Mouse (Mus musculus) heart, embryonic 11.5 days (tissue): ENCODE results near the gene Arpp19. TPM values are rescaled to one million over a fixed set of nuclear protein-coding genes. Genes with fewer than 3 reads are reported as not detected.

Experiments
- ATAC-seq: fragments of 200-750 bp; cut with Nextera tagmentation; replicated peaks from 2 replicates; pipeline ENCODE4 v1.8.0; 2017; ENCODE audit warnings: moderate library complexity; ENCODE audit not compliant: insufficient number of reproducible peaks, low FRiP score, low TSS enrichment
- H3K27ac ChIP-seq: fragments of 300-500 bp; sonication (generic); 2 replicates; pipeline ENCODE4 v1.5.1; 2014; ENCODE audit warnings: mild to moderate bottlenecking, low read depth, low read length
- H3K27me3 ChIP-seq: fragments of 300-500 bp; sonication (generic); 2 replicates; pipeline ENCODE4 v1.6.1; 2014; ENCODE audit warnings: mild to moderate bottlenecking, low read length, mixed read lengths; ENCODE audit not compliant: control insufficient read depth, insufficient read depth
- H3K36me3 ChIP-seq: fragments of 300-500 bp; sonication (generic); 2 replicates; pipeline ENCODE4 v1.6.1; 2014; ENCODE audit warnings: mild to moderate bottlenecking, low read length, moderate library complexity, mixed read lengths; ENCODE audit not compliant: control insufficient read depth, insufficient read depth
- H3K4me1 ChIP-seq: fragments of 300-500 bp; sonication (generic); 2 replicates; pipeline ENCODE4 v1.6.1; 2014; ENCODE audit warnings: low read length; ENCODE audit not compliant: control insufficient read depth, insufficient read depth
- H3K4me2 ChIP-seq: fragments of 300-500 bp; sonication (generic); 2 replicates; pipeline ENCODE4 v1.6.1; 2014; ENCODE audit warnings: mild to moderate bottlenecking, moderate library complexity
- H3K4me3 ChIP-seq: fragments of 300-500 bp; sonication (generic); 2 replicates; pipeline ENCODE4 v1.5.1; 2014; ENCODE audit warnings: low read depth, low read length
- H3K9ac ChIP-seq: fragments of 300-500 bp; sonication (generic); 2 replicates; pipeline ENCODE4 v1.6.1; 2014; ENCODE audit warnings: mild to moderate bottlenecking, low read depth, low read length, moderate library complexity
- H3K9me3 ChIP-seq: fragments of 300-500 bp; sonication (generic); replicated peaks from 2 replicates; pipeline ENCODE4 v1.6.1; 2016; ENCODE audit warnings: low read length; ENCODE audit not compliant: control insufficient read depth
- WGBS: fragments of 180-500 bp; shearing (Covaris S2); extraction: QIAGEN DNeasy Blood & Tissue Kit; methylation state at CpG from one replicate; pipeline ENCODE4 v1.1.7; 2014; ENCODE audit not compliant: insufficient replicate concordance; 5-methylcytosine and 5-hydroxymethylcytosine counted together
- polyA plus RNA-seq: library from polyadenylated mRNA; unstranded; fragments of >200 nt; fragmentation: Nextera tagmentation; extraction: Ambion mirVana; gene quantifications from 2 replicates; pipeline ENCODE4 v1.2.1, GENCODE M21; 2014

Arpp19 gene
- polyA plus RNA-seq, 1 experiment from 2014 or later = 262 TPM

GRCm38 (mm10) chr9:75002262-75002661 lies 35.2 kb upstream of the Arpp19 start:
- H3K36me3 ChIP-seq = no peaks in the 10 kb centered on the region
- no peak for ATAC-seq
- H3K4me3 ChIP-seq = no peak overlapping the region
- no peak overlapping the region for H3K9ac ChIP-seq
- WGBS = 65% methylated on average over 3 of the region's 3 CpGs
- no peak overlapping the region for H3K27ac ChIP-seq
- no peaks in the 10 kb centered on the region for H3K9me3 ChIP-seq
- H3K4me2 ChIP-seq = no peak overlapping the region
- no peaks in the 10 kb centered on the region for H3K27me3 ChIP-seq
- H3K4me1 ChIP-seq = no peaks in the 10 kb centered on the region; the same call in 1 of the 2 replicates

- Histone ChIP-seq H3K9me3 (no peaks in the 10 kb centered on the region), H3K27me3 (no peaks in the 10 kb centered on the region), H3K4me3 (no peak overlapping the region), H3K27ac (no peak overlapping the region), H3K9ac (no peak overlapping the region), H3K4me2 (no peak overlapping the region), H3K4me1 (no peaks in the 10 kb centered on the region; the same call in 1 of the 2 replicates), H3K36me3 (no peaks in the 10 kb centered on the region)
- ATAC-seq = no peak
- 84% methylated on average over 10 of the region's 10 CpGs for WGBS
Observed at GRCm38 (mm10) chr9:75004203-75004602, 33.2 kb upstream of the Arpp19 start.

GRCm38 (mm10) chr9:75016591-75016990 lies 20.8 kb upstream of the Arpp19 start:
- H3K9ac ChIP-seq = no peak overlapping the region
- no peak overlapping the region for H3K27ac ChIP-seq
- H3K9me3 ChIP-seq = no peaks in the 10 kb centered on the region
- H3K36me3 ChIP-seq = no peaks in the 10 kb centered on the region
- H3K4me3 ChIP-seq = no peak overlapping the region
- no peaks in the 10 kb centered on the region for H3K27me3 ChIP-seq
- H3K4me1 ChIP-seq = no peaks in the 10 kb centered on the region
- no peak for ATAC-seq
- no peak overlapping the region for H3K4me2 ChIP-seq
- WGBS = 77% methylated on average over 2 of the region's 2 CpGs

- H3K4me2 ChIP-seq = no peak overlapping the region
- WGBS = 84% methylated on average over 6 of the region's 6 CpGs
- no peaks in the 10 kb centered on the region for H3K27me3 ChIP-seq
- no peaks in the 10 kb centered on the region for H3K36me3 ChIP-seq
- H3K4me3 ChIP-seq = no peak overlapping the region
- no peaks in the 10 kb centered on the region for H3K9me3 ChIP-seq
- no peak overlapping the region for H3K9ac ChIP-seq
- peaks cover 4% of the 10 kb centered on the region for H3K4me1 ChIP-seq
- no peak for ATAC-seq
- H3K27ac ChIP-seq = no peak overlapping the region
Observed at GRCm38 (mm10) chr9:75019181-75019580, 18.2 kb upstream of the Arpp19 start.

GRCm38 (mm10) chr9:75019592-75019991 lies 17.8 kb upstream of the Arpp19 start:
- Histone ChIP-seq H3K27me3 (no peaks in the 10 kb centered on the region), H3K4me2 (no peak overlapping the region), H3K9ac (no peak overlapping the region), H3K4me1 (peaks cover 5% of the 10 kb centered on the region), H3K9me3 (no peaks in the 10 kb centered on the region), H3K36me3 (no peaks in the 10 kb centered on the region), H3K4me3 (no peak overlapping the region), H3K27ac (no peak overlapping the region)
- 79% methylated on average over 3 of the region's 3 CpGs for WGBS
- ATAC-seq = no peak

- no peak overlapping the region for H3K9ac ChIP-seq
- no peak overlapping the region for H3K4me3 ChIP-seq
- WGBS = 75% methylated on average over 4 of the region's 4 CpGs
- H3K4me2 ChIP-seq = no peak overlapping the region
- ATAC-seq = no peak
- no peak overlapping the region for H3K27ac ChIP-seq
- H3K27me3 ChIP-seq = no peaks in the 10 kb centered on the region
- H3K4me1 ChIP-seq = peaks cover 5% of the 10 kb centered on the region
- no peaks in the 10 kb centered on the region for H3K9me3 ChIP-seq
- peaks cover under 1% of the 10 kb centered on the region for H3K36me3 ChIP-seq
Observed at GRCm38 (mm10) chr9:75020561-75020960, 16.9 kb upstream of the Arpp19 start.

- Histone ChIP-seq H3K4me1 (peaks cover 5% of the 10 kb centered on the region), H3K36me3 (peaks cover 3% of the 10 kb centered on the region), H3K27me3 (no peaks in the 10 kb centered on the region), H3K9ac (no peak overlapping the region), H3K27ac (no peak overlapping the region), H3K4me3 (no peak overlapping the region), H3K9me3 (no peaks in the 10 kb centered on the region), H3K4me2 (no peak overlapping the region)
- WGBS = 89% methylated on average over 7 of the region's 7 CpGs
- no peak for ATAC-seq
Observed at GRCm38 (mm10) chr9:75022546-75022945, 14.9 kb upstream of the Arpp19 start.

GRCm38 (mm10) chr9:75023150-75023894 lies 14.1 kb upstream of the Arpp19 start:
- Histone ChIP-seq H3K4me2 (no peak overlapping the region), H3K27ac (no peak overlapping the region), H3K9me3 (no peaks in the 10 kb centered on the region), H3K27me3 (no peaks in the 10 kb centered on the region), H3K9ac (no peak overlapping the region), H3K4me1 (peaks cover 5% of the 10 kb centered on the region), H3K36me3 (peaks cover 3% of the 10 kb centered on the region), H3K4me3 (no peak overlapping the region)
- 76% methylated on average over 5 of the region's 5 CpGs for WGBS
- no peak for ATAC-seq

- no peak overlapping the region for H3K4me2 ChIP-seq
Observed at GRCm38 (mm10) chr9:75024089-75024488, 13.3 kb upstream of the Arpp19 start.

More at GRCm38 (mm10) chr9:75024089-75024488, 13.3 kb upstream of the Arpp19 start:
- Histone ChIP-seq H3K27me3 (no peaks in the 10 kb centered on the region), H3K36me3 (peaks cover 3% of the 10 kb centered on the region), H3K9ac (no peak overlapping the region), H3K4me3 (no peak overlapping the region), H3K4me1 (peaks cover 5% of the 10 kb centered on the region), H3K27ac (no peak overlapping the region), H3K9me3 (no peaks in the 10 kb centered on the region)
- WGBS = 21% methylated on average over 7 of the region's 7 CpGs
- no peak for ATAC-seq
